Mouse (Mus musculus) heart, postnatal 10 days (tissue): Measurements from ENCODE around the gene Aup1. TPM values are rescaled to one million over a fixed set of nuclear protein-coding genes. Genes with fewer than 3 reads are reported as not detected.

Experiments
- DNase-seq, 2 experiments: peaks; one replicate each; pipeline ENCODE4 v3.0.0; 2021
- intact Hi-C: fragments of 180-260 bp; cut with DNase I; formaldehyde crosslinking; loops from one replicate; pipeline ENCODE4 v1.15.1; 2025
- total RNA-seq, 2 experiments: library from RNA; stranded (reverse); gene quantifications; 2 replicates each; pipeline ENCODE4 v1.2.3; 2021

Aup1 gene
- total RNA-seq, 2 experiments from 2014 or later: 74.2 to 85.8 TPM

DNA sequence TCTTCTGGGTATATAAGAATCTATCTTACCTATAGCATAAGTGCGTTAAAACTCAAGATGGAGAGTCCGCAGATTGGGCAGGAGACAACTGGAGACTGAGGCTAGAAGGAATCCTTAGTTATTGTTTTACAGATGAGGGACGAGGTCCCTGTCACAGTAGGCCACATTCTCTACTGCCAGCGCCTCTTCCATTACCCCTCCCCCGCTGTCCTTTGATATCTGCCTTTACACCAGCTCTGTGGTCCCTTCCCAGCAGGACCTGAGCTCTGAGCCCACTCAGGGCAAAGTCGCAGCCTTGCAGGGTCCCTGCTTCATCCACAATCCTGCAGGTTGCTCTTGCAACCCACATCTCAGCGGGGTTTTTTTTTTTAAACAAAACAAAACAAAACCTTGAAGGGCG, 13.9 kb downstream of the Aup1 start:
- intact Hi-C loops: no loop called here
- no peak for DNase-seq

DNA sequence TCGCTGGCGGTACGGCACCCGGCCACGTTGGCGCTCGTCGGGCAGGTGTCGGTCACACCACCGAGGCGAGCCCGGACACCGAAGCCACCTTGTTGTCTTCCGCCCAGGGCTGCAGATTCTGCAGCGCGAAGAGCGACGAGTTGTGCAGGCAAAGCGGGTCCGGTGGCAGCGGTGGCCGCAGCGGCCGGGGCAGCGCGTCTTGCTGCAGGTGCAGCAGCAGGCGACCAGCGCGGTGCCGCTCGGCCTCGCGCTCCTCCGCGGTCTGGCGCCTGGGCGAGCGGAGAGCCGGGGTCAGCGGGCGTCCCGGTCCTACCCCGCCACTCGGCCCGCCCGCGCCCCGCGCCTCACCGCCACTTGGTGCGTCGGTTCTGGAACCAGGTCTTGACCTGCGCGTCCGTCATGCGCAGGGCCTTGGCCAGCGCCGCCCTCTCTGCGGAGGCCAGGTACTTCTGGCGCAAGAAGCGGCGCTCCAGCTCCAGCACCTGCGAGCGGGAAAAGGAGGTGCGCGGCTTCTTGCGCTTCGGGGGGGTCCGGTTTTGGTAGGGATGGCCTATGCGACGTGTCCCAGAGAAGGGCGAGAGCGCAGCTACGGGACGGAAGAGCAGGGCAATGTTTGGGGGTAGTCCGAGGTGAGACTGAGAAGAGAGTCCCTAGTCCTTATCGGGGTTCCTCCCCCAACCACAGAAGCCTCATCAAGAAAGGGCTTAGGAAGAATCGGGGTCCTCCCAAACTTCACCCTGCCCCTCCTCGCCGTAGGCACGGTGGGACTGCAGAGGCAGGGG, 14.6 kb downstream of the Aup1 start:
- intact Hi-C loops: no loop called here
- DNase-seq: no peak

DNA sequence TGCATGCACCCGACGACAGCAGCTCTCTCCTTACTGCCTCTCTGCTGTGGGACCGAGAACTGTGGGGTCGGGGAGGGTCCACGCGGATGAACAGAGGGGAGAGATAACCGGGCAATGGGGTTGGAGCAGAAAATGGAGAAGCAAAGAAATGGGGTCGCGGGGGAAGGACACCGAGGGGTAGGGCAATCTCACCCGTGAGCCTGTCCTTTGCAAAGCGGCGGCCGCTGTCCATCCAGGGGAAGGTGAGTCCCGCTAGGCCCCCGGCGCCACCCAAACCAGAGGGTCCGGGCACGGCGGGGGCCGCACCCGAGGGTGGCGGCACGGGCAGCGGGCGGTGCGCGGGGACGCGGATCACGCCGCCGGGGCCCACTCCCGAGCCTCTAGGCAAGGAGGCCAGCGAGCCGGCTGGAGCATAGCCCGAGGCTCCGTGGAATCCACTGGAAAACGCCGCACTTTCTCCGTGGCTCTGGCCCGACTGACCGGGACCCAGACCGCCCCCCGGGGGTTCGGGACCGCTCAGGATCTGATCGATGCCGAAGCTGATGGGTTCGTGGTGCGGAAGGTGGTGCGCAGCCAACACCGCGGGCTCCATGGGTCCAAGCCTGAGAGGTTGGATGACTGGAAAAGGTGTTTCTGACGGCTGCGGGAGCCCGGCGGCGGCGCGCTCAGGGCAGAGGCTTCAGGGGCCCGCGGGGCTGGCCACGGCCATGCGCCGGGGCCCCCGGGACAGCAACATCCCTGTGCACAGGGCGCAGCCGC, 15.3 kb downstream of the Aup1 start:
- peak in 1 of 2 experiments; percentile 26 for DNase-seq
- intact Hi-C loops: no loop called here

DNA sequence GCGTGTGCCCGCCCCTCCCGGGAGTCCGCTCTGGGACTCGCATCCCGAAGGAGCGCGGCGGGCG, 15.8 kb downstream of the Aup1 start, which contains the start of gene Tlx2:
TSS of gene Tlx2 (minus strand) at position 47 of the 64 bp plus-strand sequence.
- intact Hi-C loops: no loop called here
- DNase-seq: no peak

DNA sequence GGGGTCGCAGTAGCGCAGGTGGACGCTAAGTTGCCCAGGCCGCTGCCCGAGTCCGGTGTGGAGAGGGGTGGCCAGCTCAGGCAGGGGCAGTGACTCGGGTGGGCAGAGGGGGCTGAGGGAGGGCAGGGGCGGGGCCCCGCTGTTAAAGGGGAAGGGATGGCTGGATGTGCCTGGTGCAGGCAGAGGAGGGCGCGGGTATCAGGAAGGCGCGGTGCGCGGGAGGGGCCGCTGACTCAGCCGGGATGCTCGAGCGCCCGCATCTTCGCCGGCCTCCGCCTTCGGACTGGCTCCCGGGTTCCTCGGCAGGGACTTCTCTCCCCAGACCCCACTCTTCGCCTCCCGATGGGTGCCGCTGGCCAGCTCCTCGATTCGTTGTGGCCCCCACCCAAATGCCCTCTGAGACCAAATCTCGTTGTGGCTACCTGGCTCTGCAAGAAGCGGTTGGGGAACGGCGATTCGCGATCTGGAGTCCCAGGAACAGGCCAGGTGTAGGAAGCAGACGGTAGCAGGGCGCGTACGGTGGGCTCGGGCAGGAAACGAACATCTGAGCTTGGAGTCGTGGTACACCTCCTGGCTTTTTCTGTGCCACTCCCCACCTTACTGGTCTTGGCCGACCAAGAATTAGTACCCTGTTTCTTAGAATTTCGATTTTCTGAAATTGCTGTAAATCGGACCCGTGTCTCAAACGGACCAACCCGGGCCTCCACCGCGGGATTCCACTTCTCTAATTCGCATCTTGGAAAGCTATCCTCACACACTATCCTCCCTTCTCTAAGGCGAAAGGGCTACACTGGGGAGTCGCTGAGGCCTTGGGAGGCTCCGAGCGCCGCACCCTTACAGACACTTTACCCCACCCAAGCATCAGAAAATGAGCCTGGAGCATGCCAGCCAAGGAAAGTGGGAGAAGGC, 16.2 kb downstream of the Aup1 start:
- intact Hi-C loops: no loop called here
- peak; percentile 55 to 56 for DNase-seq

DNA sequence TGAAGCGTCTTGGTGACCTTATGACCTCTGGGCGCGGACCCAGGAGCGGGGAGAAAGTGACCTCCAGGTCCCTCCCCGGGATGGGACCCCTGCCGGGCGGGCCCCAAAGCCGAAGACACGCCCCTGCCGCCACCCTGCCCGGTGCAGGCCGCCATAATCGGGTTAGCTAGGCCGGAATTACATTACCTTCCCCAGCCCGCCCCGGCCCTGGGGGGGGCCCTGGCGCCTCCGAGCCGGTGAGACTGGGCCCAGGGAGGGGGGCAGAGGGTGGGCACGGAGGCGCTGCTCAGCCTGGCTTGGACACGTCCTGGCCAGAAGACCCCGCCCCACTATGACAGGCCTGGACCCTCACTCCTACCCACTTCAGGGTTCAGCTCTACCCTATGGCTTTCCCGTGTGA, 16.9 kb downstream of the Aup1 start:
- intact Hi-C loops: no loop called here
- DNase-seq: no peak

DNA sequence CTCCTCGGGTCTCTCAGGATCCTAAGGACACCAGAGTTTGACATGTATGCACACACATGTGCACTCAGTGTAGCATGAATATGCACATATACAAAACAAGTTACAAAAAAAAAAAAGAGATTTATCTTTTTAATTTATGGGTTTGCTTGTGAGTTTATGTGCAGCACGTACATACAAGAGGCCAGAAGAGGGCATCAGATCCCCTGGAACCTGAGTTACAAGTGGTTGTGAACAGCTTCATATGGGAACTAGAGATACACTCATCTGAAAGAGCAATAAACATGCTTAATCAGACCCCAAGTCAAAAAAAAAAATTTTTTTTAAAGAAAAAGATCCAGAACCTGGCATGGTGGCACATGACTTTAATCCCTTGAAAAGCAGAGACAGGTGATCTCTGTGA, 20.7 kb downstream of the Aup1 start:
- intact Hi-C loops: no loop called here
- no peak for DNase-seq

DNA sequence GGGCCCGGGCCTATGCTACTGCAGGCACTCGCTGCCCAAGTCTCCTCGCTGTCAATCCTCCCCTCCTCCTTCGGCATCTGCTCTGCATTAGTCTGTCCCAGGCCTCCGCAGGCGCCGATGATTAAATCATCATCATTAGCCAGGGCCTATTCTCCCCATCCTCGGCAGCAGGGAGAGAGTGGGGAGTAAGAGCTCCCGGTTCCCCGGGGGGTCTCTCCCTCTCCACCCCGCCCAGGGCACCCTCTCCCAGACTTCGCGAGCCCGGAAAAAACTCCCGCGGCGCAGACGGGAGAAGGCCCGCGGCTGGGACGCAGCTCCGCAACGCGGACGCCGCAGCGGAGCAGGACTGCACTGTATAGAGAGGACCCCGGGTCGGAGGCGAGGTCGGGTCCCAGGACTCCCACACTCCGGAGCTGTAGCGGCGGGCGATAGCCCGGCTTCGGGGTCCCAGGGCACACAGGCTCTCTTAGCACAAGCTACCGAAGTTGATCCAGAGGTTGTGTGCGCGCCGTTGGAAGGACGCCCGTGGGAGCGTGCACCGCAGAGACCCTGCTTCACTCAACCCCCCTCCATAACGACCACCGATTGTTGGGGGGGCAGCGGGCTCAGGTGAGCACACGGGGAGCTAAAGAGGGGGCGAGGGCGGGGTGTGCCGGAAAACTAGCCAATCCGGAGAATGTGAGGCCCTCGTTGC, 23.5 kb downstream of the Aup1 start, which contains the start of gene Pcgf1:
TSS of gene Pcgf1 (plus strand) at position 240 of the 694 bp plus-strand sequence.
- DNase-seq: no peak
- intact Hi-C loops: loop anchor here (1.0 kb wide), 1 partner anchor 23 kb away; no protein-coding TSS in a partner anchor

DNA sequence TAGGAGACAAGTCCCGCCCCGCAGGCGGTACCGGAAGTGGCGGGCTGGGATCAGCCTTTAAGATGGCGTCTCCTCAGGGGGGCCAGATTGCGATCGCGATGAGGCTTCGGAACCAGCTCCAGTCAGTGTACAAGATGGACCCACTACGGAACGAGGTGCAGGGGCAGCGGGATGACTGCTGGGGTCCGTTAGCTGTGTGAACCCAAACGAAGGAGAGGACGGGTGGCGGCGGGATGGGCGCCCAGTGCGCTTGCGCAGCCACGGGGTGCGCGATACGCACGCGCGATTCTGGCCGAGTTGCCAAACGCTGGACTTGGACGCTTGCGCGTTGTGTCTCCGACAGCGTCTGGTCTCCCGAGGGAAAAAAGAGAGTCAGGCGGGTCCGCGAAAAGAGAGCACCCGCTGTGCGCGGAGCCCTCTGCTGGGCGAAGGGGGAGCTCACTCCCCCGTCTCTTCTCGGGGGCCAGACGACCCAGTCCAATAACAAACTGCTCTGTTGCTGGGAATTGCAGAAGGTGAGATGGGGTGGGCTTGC, 24.1 kb downstream of the Aup1 start:
- peak; percentile 99 to 100 for DNase-seq
- intact Hi-C loops: loop anchor here (1.0 kb wide), 1 partner anchor 22 kb away; no protein-coding TSS in a partner anchor

DNA sequence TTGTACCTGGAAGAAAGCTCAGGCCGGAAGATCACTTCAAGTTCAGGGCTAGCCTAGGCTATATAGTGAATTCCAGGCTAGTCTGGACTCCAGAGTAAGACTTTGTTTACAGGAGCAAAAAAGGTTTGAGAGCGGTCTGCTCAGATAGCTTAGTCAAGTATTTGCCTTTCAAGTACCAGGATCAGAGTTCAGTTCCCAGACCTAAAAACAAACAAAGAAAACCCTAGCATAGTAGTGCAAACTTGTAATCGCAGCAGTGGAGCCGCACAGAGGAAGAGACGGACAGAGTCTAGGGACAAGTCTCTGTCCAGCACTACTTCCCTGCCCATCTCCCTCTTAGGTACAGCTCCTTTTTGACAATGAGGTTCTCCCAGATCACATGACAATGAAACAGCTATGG, 25.9 kb downstream of the Aup1 start:
- intact Hi-C loops: no loop called here
- DNase-seq: no peak

DNA sequence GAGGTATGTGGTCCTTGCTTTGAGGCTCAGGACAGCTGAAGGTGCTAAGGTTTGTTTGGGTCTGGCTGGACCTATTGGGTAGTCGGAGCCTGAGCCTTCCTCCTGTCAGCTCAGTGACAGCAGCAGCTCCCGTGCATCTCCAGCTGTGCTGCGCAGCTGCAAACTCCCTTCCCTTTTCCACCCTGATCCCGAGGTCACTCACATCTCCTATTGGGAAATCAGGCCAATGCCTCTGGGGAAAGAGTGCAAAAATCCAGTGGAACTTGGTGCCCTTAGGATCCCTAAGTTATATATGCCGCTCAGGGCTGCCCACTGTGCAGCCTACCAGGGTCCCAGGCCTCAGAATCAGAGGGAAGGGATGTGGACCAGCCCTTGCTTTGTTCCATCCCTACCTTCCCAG, 29.2 kb downstream of the Aup1 start:
- intact Hi-C loops: no loop called here

DNA sequence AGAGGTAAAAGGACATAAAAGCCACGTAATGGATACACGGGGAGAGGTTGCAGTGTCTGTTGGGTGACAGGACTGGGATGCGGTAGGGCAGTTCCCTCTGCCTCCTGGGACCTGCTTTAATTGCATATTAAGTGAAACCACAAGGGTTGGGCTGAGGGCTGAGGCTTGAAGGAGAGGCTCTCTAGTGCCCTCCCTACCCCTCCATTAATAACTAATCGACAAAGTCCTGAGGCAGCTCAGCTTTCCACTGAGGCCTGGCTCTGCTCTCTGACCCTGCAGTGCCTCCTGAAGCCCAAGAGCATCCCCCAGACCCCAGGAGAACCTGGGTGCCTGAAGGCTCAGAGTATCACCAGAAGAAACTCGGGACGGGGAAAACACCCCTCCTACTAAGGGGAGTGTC, 30.2 kb downstream of the Aup1 start:
- intact Hi-C loops: no loop called here

More for the DNA sequence above, 29.2 kb downstream of the Aup1 start:
- DNase-seq: no peak

DNA sequence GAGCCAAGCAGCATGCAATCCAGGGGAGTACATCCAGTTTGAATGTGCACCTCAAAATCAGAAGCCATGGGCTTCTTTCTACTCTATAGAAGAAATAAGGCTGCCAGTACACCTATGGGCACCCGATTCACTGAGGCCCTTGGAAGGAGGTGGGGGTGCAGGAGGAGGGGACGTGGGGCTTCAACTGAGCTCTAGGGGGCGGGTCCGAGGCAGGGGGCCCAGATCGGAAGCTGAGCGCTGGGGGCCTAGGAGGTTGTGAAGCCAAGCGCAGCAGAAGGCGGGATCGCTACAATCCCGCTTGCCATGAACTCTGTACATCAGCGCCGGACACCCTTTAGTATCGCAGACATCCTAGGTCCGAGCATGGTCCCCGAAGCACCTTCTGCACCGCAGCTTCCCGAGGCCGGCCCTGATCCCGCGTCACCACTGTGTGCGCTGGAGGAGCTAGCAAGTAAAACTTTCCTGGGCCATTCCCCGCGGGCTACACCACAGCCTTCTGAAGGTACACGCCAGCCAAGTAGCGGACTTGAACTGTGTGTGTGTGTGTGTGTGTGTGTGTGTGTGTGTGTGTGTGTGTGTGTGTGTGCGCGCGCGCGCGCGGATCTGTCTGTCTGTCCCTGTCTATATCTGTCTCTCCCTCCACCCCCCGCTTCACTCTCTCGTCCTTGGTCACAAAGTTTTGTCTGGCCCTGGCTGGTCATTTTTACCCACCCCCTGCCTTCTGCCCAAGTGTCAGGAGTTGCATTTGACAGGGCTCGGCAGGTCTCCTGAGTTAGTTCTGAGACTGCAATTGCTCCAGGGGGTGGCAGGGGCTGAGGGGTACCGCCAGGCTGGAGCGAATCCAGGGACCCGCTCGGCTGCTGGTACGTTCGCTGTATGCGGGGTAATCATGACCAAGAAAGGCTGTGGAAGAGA, 32.1 kb downstream of the Aup1 start, which contains the start of gene Lbx2:
TSS of gene Lbx2 (plus strand) at position 247 of the 915 bp plus-strand sequence.
- intact Hi-C loops: no loop called here
- peak in 1 of 2 experiments; percentile 24 for DNase-seq

More for the DNA sequence above, 30.2 kb downstream of the Aup1 start:
- DNase-seq: no peak

DNA sequence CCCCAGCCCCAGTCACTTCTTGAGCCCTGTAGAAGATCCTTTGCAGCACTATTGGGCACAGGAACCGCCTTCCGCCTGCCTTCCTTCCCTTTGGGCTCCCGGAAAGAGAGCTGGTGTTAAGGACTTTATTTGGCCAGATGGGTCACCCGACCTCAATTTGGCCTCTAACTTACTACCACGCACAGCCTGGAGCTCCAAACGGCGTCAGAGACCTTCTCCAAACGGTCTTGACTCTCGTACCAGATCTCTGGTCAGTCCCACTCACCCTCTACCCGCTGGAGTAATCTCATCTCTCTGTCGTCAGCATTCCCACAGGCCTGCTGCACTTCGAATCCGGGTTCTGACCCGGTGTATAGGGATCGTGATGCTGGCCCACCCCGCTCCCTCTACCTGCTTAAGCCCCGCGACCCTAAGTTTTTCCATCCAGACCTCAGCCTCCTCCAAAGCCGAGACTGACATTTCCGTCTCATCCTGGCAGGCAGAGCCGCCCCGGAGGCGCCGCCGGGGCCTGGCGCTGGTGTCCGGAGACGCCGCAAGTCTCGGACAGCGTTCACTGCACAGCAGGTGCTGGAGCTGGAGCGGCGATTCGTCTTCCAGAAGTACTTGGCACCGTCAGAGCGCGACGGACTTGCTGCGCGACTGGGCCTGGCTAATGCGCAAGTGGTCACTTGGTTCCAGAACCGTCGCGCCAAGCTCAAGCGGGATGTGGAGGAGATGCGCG, 33.0 kb downstream of the Aup1 start:
- DNase-seq: peak; percentile 39 to 56
- intact Hi-C loops: no loop called here

DNA sequence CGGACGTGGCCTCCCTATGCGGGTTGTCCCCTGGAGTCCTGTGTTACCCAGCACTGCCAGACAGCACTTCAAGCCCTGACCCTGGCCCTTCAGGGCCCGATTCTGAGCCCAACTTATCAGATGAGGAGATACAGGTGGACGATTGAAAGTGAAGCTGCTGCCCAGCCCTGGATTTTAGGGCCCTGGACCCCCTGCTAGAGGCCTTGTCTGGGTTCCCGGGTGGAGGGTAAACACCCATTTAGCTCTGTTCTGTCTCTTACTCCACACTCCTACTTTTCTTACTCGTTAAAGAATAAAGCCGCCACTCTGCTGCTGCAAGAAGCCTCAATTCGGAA, 33.6 kb downstream of the Aup1 start:
- no peak for DNase-seq
- intact Hi-C loops: no loop called here

DNA sequence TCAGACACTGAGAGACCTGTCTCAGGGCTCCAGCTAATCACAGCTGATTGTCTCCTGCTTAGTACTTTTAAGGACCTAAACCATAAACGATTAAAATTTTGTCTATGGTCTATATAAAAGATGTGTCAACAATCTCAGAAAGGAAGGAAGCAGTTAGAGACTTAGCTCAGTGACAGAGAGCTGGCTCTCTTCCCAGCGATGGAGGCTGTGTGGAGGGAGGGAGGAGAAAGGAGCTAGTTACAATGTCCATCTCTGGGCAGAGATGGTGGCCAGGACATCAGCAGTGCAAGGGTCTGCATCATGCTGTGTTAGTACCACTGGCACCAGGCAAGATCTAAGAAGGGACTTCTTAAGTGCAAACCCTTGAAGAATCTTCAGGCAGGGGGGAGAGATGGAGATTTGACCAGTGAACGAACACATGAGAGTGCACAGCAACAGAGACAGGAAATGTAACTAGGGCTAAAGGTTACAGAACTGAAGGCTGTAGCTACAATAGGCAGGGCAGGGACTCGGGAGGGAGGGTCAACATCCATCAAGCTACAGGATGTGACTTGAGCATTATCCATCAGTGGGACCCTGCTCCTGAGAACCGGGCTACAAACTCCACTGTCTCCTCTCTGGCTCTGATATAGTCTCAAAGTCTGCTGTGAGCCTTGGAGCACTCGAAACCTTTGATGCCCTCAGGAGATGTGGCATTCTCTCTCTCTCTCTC, 38.3 kb downstream of the Aup1 start:
- intact Hi-C loops: no loop called here
- peak; percentile 46 to 54 for DNase-seq

DNA sequence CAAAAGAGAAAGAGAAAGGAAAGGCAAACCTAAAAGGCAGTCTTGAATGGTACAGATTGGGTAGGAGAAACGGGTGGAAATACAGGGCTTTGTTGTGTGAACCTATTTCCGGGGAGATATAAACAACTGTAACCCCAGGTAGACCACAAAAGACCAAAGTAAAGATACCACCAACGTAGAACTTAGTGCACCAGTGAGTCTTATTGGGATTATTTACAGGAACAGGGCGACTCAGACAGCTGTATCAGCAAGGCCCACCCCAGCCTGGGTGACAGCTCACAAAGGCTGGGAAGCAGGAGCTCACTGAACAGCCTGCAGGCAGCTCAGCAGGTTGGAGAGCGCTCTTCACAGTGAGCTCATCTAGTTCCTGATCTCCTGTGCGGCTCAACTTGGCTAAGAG, 41.6 kb downstream of the Aup1 start:
- intact Hi-C loops: no loop called here
- no peak for DNase-seq

DNA sequence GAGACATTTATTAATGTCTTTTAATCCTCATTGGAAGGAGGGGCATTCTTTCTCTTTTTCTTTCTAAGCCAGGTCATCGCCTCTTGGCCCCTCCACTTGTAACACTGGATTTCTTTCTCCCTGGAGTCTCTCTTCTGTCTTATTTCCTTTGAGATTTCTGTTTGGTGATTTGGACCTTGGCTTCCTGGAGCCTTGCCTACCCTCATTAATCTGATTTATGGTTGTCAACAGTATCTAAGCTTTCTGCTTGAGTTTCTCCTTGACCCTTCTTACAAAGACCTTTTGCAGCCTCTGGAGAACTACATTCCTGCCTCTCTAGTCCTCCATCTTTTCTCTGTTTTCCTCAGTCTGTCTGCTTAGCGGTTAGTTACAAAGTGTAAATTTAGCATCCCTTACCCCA, 44.1 kb downstream of the Aup1 start:
- intact Hi-C loops: no loop called here
- no peak for DNase-seq
